Mouse (Mus musculus) layer of hippocampus, adult 8-10 months (tissue): ENCODE measurements around the gene Scd3. TPM values are rescaled to one million over a fixed set of nuclear protein-coding genes. Genes with fewer than 3 reads are reported as not detected.
A peak's percentile ranks its signal among the peaks of the same experiment; 100 is the strongest.

Experiments
- DNase-seq, 2 experiments: peaks; one replicate each; pipeline ENCODE4 v3.0.0; 2022; ENCODE audit warnings: low spot score in 2 of 2
- total RNA-seq, 4 experiments: library from RNA; stranded (reverse); gene quantifications; 2 replicates each; pipeline ENCODE4 v1.2.4; 2022

Scd3 gene
- 1 to 10 TPM; 2.7 to 4.1 (median 3.2) TPM for total RNA-seq

DNA sequence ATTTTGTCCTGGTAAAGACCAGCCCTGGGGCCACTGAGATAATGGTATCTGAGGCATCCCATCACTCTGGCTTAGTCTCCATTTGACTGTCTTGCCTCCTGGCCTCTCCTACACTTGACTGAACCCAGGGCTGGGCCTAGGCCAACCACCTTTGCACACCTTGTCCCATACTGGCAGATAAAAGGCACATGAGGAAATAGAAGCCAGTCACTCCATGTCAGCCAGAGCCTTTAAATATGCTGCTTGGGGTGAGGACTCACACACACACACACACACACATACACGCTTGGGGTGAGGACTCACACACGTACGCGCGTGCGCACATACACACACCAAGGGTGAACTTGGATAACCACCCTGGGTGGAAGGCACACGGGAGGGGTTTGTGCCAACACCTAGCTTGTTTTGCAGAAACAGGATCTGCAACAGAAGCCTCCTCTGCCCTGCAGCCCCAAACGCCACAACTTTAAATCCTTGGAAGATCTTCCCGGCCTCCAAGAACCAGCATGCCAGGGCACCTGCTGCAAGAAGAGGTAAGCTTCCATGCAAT is at the start of gene Scd3:
Scd3 (plus strand) TSS at position 255 of the 550 bp plus-strand sequence.
- DNase-seq = no peak

DNA sequence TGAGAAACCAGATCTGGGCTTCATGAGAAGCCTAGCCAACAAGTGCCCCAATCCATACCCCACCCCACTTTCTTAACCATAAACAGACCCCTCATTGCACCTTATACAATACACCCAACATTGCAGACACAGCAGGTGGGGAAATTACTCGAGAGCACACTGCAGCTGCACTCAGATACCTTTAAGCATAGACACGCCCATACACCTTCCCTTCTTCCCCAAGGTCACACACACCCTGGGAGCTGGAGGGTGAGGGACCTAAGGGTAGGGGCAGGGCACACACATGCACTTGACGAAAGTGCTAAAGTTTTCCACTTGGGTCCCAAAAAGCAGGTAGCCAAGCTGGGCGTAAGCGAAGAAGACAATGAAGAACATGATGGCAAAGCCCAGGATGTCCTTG is 49.3 kb upstream of the Scd3 start:
- DNase-seq = no peak

DNA sequence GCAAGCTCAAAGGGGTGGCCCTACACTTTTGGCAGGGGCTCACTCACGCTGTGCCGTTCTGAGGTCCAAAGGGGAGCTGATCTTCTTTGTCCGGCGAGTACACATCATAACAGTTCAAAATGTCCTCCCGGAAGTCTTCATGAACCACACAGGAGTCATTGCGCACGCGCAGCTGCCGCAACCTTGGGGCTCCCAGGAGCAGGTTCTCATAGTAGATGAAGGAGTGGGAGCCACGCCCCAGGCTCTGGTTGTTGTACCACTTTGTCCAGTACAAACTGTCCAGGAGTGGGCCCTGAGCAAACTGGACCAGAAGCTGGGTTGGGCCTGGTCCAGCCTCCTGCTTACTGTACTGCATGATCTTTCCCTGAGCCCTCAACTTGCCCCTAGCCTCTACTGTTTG is 46.1 kb upstream of the Scd3 start:
- no peak for DNase-seq

DNA sequence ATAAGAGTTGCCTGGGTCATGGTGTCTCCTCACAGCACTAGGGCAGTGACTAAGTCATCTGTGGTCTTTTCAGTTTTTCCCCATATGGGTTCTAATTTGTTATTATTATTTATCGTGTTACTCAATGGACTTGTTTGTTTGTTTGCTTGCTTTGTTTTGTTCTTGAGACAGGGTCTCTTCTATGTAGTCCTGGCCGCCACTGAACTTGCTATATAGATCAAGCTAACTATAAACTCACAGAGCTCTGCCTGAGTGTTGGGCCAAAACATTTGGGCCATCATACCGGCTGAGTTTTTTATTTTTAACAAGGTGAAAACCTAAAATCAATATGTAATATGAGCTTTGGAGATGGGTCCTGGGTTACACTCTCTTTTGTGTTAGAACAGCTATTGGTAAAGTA is 43.7 kb upstream of the Scd3 start:
- DNase-seq = no peak

DNA sequence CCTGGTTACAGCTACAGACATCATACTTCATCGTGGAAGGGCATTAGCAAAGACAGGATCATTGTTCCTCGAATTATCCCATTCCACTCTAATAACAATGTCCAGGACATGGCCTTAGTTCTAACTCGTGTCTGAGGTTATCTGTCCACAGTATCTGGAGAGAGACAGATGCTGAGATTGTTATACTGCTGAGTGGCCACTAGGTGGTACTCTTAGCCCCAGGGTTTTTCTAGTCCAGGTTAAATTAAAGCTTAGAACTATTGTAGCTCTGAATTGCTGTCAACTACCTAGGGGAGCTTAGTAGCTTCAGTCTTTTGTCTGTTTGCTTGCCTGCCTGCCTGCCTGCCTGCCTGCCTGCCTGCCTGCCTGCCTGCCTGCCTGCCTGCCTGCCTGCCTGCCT is 41.6 kb upstream of the Scd3 start:
- DNase-seq = no peak

DNA sequence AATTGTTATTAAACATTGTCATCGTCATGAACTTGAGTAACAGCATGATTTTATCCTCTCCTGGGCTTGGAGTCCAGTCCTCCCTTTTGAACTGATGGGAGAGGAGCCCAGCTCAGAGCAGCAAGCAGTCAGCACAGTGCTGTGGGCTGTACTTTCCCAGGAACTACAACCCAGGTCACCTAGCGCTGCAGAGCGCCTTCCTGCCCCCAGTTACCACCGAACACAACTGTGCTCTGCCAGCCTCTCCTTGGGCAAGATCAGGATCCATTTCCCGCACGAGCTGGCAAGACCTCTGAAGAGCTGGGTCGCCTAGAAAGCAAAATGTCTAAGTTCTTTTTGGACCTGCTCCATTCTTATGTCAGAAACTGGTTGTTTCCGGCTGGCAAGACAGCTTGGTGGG is 28.2 kb upstream of the Scd3 start:
- DNase-seq = no peak

DNA sequence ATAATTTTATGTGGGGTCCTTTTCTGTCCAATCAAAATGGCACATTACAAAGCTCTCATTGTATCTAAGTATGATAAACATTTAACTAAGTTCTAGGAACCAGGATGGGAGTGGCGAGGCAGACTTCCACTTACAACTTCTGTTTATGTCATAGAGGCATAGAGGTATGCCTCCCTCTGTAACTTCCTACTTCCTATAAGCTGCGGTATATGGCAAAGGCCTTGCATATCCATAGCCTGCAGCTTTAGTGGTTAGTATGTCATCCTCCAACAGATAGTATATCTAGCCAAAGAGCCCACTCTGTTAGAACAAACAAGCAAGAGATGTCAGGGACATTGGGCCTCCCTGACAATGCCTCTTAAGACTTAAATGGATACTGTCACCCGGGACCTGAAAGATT is 26.3 kb upstream of the Scd3 start:
- no peak for DNase-seq

DNA sequence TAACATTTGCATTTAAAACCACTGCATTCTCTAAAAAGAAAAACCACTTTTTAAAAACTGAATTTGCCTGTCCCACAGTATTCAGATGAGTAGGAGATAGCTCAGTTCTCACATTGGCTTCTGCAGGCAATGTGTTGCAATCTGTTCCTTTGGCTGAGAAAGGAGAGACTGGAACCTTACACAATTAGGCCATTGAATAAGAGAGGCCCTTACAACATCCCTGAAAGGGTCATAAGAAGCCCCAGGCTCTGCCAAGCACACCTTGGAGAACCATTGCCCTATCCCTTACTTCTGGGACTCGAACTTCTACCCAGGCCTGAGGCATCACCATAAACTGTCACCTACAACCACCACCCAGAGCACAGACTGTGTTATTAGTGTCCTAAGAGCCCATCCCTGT is 22.6 kb upstream of the Scd3 start:
- DNase-seq = no peak

DNA sequence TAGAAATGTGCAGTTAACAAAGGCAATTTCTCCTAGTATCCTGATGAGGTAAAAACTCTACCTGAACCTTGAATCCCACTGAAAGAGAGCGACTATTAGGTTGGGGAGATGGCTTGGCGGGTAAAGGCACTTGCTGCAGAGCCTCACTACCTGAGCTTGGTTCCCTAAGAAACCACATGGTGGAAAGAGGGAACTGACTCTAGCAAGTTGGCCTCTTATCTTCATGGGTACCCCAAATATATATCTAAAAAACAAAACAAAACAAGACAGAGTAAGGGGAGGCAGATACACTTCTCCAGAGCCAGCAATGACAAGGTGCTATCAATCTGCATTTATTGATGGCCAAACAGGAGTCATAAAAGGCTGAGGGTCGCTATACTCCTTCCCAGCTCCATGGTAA is 19.1 kb upstream of the Scd3 start:
- no peak for DNase-seq

DNA sequence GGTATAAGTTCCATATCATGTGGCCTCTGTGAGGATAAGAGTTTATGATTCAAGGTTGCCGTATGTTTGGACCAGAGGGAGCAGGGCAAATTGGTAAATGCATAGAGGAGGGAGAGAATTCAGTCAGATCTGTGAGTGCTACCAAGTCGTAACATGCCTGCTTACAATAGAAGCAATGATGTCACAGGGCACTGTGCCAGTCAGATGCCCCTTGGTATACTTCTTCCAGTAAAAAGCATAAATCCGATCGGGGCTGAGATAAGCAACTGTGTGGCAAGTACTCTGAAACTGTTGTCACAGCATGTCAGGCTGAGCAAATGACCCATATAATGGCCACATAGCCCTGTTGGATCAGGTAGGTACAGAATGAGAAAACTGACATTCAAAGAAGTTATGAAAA is 14.0 kb upstream of the Scd3 start:
- DNase-seq = no peak

GRCm38 (mm10) chr19:44192342-44192741 is 10.7 kb upstream of the Scd3 start, which contains the start of gene Pkd2l1:
Pkd2l1 (minus strand) TSS chr19:44192442.
- no peak for DNase-seq

- DNase-seq = no peak
Measured at GRCm38 (mm10) chr19:44193906-44194305, 9.2 kb upstream of the Scd3 start.

DNA sequence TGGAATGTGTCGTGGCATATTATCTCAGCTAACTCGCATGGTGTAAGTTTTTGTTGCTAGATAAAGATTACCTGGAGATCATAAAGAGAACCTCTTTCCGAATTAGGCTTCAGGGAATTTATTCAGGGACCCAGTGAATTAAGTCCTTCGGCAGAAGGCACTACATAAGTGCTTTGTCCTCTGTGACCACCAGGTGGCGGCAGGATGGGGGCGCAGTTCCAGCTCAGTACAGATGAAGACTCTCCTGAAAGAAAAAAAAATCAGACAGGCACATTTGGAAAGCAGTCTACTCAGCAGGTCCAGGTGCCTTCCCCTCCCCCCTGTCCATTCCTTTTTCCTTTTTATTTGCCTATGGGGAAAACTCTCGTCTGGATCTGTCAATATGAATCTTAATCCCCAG is 7.9 kb upstream of the Scd3 start:
- DNase-seq = peak; percentile 38 to 75

- DNase-seq = no peak
Measured at GRCm38 (mm10) chr19:44197053-44197852, 5.8 kb upstream of the Scd3 start.

DNA sequence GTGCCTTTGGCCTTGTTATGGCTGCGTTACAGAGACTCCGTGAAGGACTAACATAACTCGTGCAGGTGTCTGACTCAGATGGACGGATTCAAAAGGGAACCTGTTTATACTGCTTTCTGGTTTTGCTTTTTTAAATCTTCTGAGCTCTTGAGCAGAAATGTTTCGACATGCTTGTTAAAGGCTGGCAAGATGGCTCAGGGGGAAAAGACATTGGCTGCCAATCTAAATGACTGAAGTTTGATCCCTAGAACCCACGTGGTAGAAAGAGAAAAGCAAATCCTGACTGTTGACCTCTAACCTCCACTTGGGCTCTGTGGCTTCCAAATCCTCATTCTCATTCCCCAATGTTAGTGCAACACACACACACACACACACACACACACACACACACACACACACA is 4.6 kb upstream of the Scd3 start:
- no peak for DNase-seq

GRCm38 (mm10) chr19:44198964-44199363 is 4.1 kb upstream of the Scd3 start:
- DNase-seq = no peak

DNA sequence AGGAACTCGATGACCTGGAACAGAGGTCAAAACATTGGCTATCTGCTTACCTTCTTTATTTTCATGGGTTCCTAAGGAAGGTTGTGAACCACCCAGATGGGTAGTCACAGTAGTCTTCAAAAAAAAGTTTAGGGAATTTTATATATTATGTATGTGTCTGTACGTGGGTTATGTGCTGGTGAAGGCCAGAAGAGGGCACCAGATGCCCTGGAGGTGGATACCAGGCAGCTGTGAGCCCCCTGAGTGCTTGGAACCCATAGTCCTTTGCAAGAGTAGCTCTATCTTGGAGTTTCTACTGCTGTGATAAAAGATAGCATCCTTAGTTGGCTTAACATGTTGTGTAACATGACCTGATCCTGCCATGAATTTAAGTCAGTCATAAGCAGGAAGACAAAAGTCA is 4.0 kb downstream of the Scd3 start:
- DNase-seq = no peak

GRCm38 (mm10) chr19:44215255-44215654 is 12.2 kb downstream of the Scd3 start:
- DNase-seq = no peak

DNA sequence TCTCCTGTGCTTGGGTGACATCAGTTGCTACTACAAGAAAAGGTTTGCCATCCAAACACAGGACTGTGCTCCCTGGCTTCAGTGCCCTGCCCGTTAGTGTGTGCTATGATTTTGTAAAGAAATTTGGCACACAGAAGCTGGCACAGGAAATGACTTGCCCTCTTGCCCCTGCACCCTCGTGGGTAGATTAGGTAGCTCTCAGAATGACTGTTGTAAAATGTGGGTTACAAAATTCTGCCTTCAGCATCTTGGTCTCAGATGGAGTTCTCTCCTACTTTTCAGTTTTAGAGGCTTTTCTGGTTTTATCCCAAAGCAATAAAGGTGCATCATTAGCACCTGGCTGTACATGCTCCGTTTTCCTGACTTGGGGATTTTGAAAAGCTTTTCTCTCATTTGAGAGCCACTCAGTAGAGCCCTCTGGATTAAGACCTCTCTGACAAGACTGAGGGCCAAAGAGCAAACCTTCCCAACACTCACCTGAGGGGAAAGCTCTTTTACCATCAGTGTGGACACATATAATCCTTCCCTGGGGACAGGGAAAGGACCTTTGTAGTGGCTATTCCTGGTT is 15.0 kb downstream of the Scd3 start:
- no peak for DNase-seq

- DNase-seq = no peak
Measured at GRCm38 (mm10) chr19:44225728-44226127, 22.7 kb downstream of the Scd3 start.

DNA sequence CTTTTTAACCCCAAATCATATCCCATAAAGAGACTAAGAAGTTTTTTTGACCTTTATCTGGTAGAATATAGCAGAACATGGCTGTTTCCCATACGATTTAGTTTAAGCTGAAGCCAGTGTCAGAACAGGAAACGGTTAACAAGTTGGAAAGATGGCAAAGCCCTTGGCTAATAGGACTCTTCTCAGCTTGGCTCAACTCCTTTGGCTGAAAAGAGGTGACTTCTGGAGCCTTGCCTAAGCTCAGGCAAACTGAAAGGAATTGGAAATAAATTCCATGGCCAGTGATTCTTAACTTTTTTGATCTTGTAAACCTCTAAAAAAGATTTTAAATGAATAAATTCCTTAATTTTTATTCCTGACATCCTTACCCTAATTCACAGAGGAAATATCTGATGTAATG is 26.7 kb downstream of the Scd3 start:
- no peak for DNase-seq

GRCm38 (mm10) chr19:44230212-44230611 is 27.1 kb downstream of the Scd3 start:
- DNase-seq = no peak

DNA sequence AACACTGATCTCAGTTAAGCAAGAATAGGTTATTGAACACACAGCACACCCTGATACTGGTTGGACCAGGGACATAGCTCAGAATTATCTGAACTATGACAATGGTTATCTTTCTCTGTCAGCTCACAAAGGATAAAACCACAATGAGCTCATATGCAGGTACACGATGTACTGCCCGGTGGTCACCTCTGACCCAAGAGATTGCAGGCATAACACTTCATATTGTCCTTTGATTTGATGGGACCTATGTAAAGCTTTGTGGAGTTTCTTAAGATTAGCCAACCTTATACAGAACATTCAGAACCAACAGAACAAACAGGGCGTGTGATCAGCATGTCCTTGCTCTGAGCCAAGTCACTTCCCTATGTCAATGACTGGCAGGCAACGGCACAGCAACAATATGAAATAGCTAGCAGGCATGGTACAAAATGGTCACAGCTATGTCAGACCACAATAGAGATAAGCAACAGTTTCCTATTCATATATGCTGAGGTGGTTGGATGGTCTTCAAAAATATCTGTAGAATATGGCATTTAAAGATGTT is 28.6 kb downstream of the Scd3 start:
- DNase-seq = no peak
